Mouse (Mus musculus): ENCODE results near the gene Susd5. TPM values are rescaled to one million over a fixed set of nuclear protein-coding genes. Genes with fewer than 3 reads are reported as not detected.

Gene Susd5
- polyA plus RNA-seq, 1 experiment, result 1.2 TPM

DNA sequence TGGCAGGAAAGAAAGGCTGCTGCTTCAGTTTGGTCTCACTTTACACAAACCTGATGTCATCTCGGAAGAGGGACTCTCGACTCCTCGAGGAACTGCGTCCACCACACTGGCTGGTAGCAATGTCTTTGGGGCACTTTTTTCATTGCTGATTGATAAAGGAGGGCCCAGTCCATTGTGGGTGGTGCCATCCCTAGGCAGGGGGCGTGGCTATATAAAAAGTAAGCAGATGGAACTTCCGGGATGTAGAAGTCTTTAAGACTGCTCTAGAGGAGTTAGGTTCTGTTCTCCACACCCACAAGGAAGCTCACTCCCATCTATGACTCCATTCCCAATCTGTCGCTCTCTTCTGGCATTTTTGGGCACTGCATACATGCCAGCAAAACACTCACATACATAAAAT is 10.3 kb upstream of the Susd5 start:
- no peak overlapping the region for H3K4me3 ChIP-seq (replicated peaks; ENCODE audit: control insufficient read depth, low read depth, low read length)
- no peak for TF ChIP-seq POLR2A (IDR thresholded peaks at IDR 0.05; ENCODE audit: borderline replicate concordance, control insufficient read depth, low read depth, low read length)
- no peak for TF ChIP-seq CTCF (IDR thresholded peaks at IDR 0.05; ENCODE audit: control insufficient read depth, insufficient read depth, low read length)
- 79% methylated on average over 7 of the region's 7 CpGs for WGBS
- no peaks in the 10 kb centered on the region; the same call in 1 of the 2 replicates for H3K4me1 ChIP-seq (ENCODE audit: control insufficient read depth, insufficient read depth, low read length)
- no peak overlapping the region for H3K27ac ChIP-seq (ENCODE audit: control insufficient read depth, insufficient read depth, low read depth, low read length, poor library complexity)

- TF ChIP-seq POLR2A (IDR thresholded peaks at IDR 0.05; ENCODE audit: borderline replicate concordance, control insufficient read depth, low read depth, low read length), result no peak
- no peak for TF ChIP-seq CTCF (IDR thresholded peaks at IDR 0.05; ENCODE audit: control insufficient read depth, insufficient read depth, low read length)
- H3K4me3 ChIP-seq (replicated peaks; ENCODE audit: control insufficient read depth, low read depth, low read length), result no peak overlapping the region
- no peaks in the 10 kb centered on the region; the same call in 1 of the 2 replicates for H3K4me1 ChIP-seq (ENCODE audit: control insufficient read depth, insufficient read depth, low read length)
- 74% methylated on average over 7 of the region's 7 CpGs for WGBS
- H3K27ac ChIP-seq (ENCODE audit: control insufficient read depth, insufficient read depth, low read depth, low read length, poor library complexity), result no peak overlapping the region
Measured at GRCm38 (mm10) chr9:114050106-114050505, 6.8 kb upstream of the Susd5 start.

DNA sequence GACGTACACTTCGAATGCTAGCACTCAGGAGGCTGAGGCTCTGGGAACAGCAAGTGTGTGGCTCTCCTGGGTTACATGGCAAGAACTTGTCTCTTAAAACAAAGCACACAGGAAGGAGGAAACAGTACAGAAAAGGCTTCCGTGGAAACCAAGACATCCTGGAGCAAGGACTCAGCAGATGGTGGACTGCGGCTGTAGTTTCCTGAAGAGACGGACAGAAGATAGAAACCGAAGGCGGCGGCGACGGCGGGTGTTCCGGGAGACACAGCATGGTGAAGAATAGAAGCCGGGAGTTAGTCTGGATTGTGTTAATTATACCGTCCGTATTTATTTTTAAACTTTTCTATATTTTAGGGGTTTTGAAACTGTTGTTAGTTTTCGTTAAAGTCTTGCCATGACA is 6.2 kb upstream of the Susd5 start:
- H3K4me3 ChIP-seq (replicated peaks; ENCODE audit: control insufficient read depth, low read depth, low read length), result peak overlapping the region; percentile 26
- TF ChIP-seq CTCF (IDR thresholded peaks at IDR 0.05; ENCODE audit: control insufficient read depth, insufficient read depth, low read length) (no peak), POLR2A (IDR thresholded peaks at IDR 0.05; ENCODE audit: borderline replicate concordance, control insufficient read depth, low read depth, low read length) (no peak)
- no peak overlapping the region for H3K27ac ChIP-seq (ENCODE audit: control insufficient read depth, insufficient read depth, low read depth, low read length, poor library complexity)
- H3K4me1 ChIP-seq (ENCODE audit: control insufficient read depth, insufficient read depth, low read length), result no peaks in the 10 kb centered on the region; the same call in 1 of the 2 replicates
- WGBS, result 79% methylated on average over 16 of the region's 16 CpGs

GRCm38 (mm10) chr9:114052031-114052430 is 4.9 kb upstream of the Susd5 start:
- TF ChIP-seq POLR2A (IDR thresholded peaks at IDR 0.05; ENCODE audit: borderline replicate concordance, control insufficient read depth, low read depth, low read length), result no peak
- no peak for TF ChIP-seq CTCF (IDR thresholded peaks at IDR 0.05; ENCODE audit: control insufficient read depth, insufficient read depth, low read length)
- no peak overlapping the region for H3K27ac ChIP-seq (ENCODE audit: control insufficient read depth, insufficient read depth, low read depth, low read length, poor library complexity)
- WGBS, result 74% methylated on average over 4 of the region's 4 CpGs
- H3K4me1 ChIP-seq (ENCODE audit: control insufficient read depth, insufficient read depth, low read length), result no peaks in the 10 kb centered on the region; the same call in 1 of the 2 replicates
- no peak overlapping the region for H3K4me3 ChIP-seq (replicated peaks; ENCODE audit: control insufficient read depth, low read depth, low read length)

- TF ChIP-seq POLR2A (IDR thresholded peaks at IDR 0.05; ENCODE audit: borderline replicate concordance, control insufficient read depth, low read depth, low read length) (no peak), CTCF (IDR thresholded peaks at IDR 0.05; ENCODE audit: control insufficient read depth, insufficient read depth, low read length) (no peak)
- Histone ChIP-seq H3K27ac (ENCODE audit: control insufficient read depth, insufficient read depth, low read depth, low read length, poor library complexity) (no peak overlapping the region), H3K4me1 (ENCODE audit: control insufficient read depth, insufficient read depth, low read length) (no peaks in the 10 kb centered on the region; the same call in 1 of the 2 replicates), H3K4me3 (replicated peaks; ENCODE audit: control insufficient read depth, low read depth, low read length) (no peak overlapping the region)
- 58% methylated on average over 6 of the region's 6 CpGs for WGBS
Measured at GRCm38 (mm10) chr9:114052866-114053265, 4.1 kb upstream of the Susd5 start.

DNA sequence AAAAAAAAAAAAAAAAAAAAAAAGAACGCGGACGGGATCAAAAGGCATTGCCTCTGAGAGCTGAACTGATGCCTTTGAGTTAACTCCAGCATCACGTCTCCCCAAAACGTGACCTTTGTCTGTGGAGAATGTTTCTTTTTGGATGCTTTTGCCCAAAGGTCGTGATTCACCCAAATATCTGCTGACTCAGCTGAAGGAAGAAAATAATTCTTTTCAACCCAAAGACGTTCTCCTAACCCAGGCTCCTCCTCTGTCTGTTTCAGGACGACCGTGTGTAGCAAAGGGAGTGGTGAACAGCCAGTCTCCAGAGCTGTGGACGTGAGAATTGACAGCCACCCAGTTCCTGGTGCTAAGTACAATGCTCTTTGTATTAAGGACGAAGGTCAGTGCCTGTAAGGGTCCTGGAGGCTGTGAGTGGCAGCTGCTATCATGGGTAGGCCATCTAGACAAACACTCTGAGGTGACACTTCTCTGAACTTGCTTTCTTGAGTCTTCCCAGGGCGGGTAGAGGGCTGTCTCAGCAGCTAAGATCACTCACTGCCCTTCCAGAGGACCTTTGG is 11.6 kb downstream of the Susd5 start:
- no peak for TF ChIP-seq POLR2A (IDR thresholded peaks at IDR 0.05; ENCODE audit: borderline replicate concordance, control insufficient read depth, low read depth, low read length)
- no peak for TF ChIP-seq CTCF (IDR thresholded peaks at IDR 0.05; ENCODE audit: control insufficient read depth, insufficient read depth, low read length)
- no peaks in the 10 kb centered on the region for H3K4me1 ChIP-seq (ENCODE audit: control insufficient read depth, insufficient read depth, low read length)
- H3K4me3 ChIP-seq (replicated peaks; ENCODE audit: control insufficient read depth, low read depth, low read length), result no peak overlapping the region
- WGBS, result 69% methylated on average over 12 of the region's 12 CpGs
- H3K27ac ChIP-seq (ENCODE audit: control insufficient read depth, insufficient read depth, low read depth, low read length, poor library complexity), result no peak overlapping the region

- Histone ChIP-seq H3K4me3 (replicated peaks; ENCODE audit: control insufficient read depth, low read depth, low read length) (no peak overlapping the region), H3K27ac (ENCODE audit: control insufficient read depth, insufficient read depth, low read depth, low read length, poor library complexity) (no peak overlapping the region), H3K4me1 (ENCODE audit: control insufficient read depth, insufficient read depth, low read length) (no peaks in the 10 kb centered on the region)
- 68% methylated on average over 6 of the region's 6 CpGs for WGBS
- TF ChIP-seq CTCF (IDR thresholded peaks at IDR 0.05; ENCODE audit: control insufficient read depth, insufficient read depth, low read length) (no peak), POLR2A (IDR thresholded peaks at IDR 0.05; ENCODE audit: borderline replicate concordance, control insufficient read depth, low read depth, low read length) (no peak)
Measured at GRCm38 (mm10) chr9:114069372-114069771, 12.4 kb downstream of the Susd5 start.

DNA sequence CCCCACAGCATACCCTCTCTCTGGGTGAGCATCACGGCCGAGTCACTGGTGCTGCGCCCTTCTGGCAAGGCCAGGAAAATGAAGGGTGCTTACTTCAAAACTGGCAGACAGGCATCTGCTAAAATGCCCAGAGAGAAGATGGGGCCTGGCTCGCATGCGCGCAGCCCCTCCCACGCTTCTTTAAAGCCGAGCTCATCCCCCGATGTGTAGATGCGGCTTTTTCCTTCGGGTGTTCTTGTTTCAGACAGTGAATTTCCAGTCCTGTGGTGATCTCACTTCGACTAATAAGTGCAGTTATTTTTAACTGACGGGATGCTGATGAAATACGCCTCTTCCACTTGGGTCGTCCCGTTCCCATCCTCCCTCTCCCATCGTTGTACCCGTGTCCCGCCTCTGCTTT is 16.7 kb downstream of the Susd5 start:
- Histone ChIP-seq H3K27ac (ENCODE audit: control insufficient read depth, insufficient read depth, low read depth, low read length, poor library complexity) (no peak overlapping the region), H3K4me3 (replicated peaks; ENCODE audit: control insufficient read depth, low read depth, low read length) (no peak overlapping the region), H3K4me1 (ENCODE audit: control insufficient read depth, insufficient read depth, low read length) (no peaks in the 10 kb centered on the region)
- 81% methylated on average over 19 of the region's 19 CpGs for WGBS
- TF ChIP-seq CTCF (IDR thresholded peaks at IDR 0.05; ENCODE audit: control insufficient read depth, insufficient read depth, low read length) (no peak), POLR2A (IDR thresholded peaks at IDR 0.05; ENCODE audit: borderline replicate concordance, control insufficient read depth, low read depth, low read length) (no peak)

- Histone ChIP-seq H3K4me3 (replicated peaks; ENCODE audit: control insufficient read depth, low read depth, low read length) (no peak overlapping the region), H3K27ac (ENCODE audit: control insufficient read depth, insufficient read depth, low read depth, low read length, poor library complexity) (no peak overlapping the region), H3K4me1 (ENCODE audit: control insufficient read depth, insufficient read depth, low read length) (no peaks in the 10 kb centered on the region)
- 78% methylated on average over 3 of the region's 3 CpGs for WGBS
- no peak for TF ChIP-seq POLR2A (IDR thresholded peaks at IDR 0.05; ENCODE audit: borderline replicate concordance, control insufficient read depth, low read depth, low read length)
- TF ChIP-seq CTCF (IDR thresholded peaks at IDR 0.05; ENCODE audit: control insufficient read depth, insufficient read depth, low read length), result no peak
Measured at GRCm38 (mm10) chr9:114086422-114086821, 29.5 kb downstream of the Susd5 start.

Data from bone marrow, adult 2 months (tissue).